Mouse (Mus musculus): Measurements from ENCODE around the gene Sirt6. TPM values are rescaled to one million over a fixed set of nuclear protein-coding genes. Genes with fewer than 3 reads are reported as not detected.

The Sirt6 gene
- polyA plus RNA-seq, 2 experiments from 2014 or later = 24.1 to 26.8 TPM

GRCm38 (mm10) chr10:81623441-81623840 is 4.2 kb downstream of the Sirt6 start:
- ATAC-seq = no peak

GRCm38 (mm10) chr10:81620786-81621185 is 6.8 kb downstream of the Sirt6 start:
- no peak for ATAC-seq

- no peak for ATAC-seq
Observed at GRCm38 (mm10) chr10:81619976-81620375, 7.6 kb downstream of the Sirt6 start.

GRCm38 (mm10) chr10:81615486-81615885 is 12.1 kb downstream of the Sirt6 start:
- no peak for ATAC-seq

- no peak for ATAC-seq
Observed at GRCm38 (mm10) chr10:81612779-81613178, 14.8 kb downstream of the Sirt6 start.

- ATAC-seq = no peak
Observed at GRCm38 (mm10) chr10:81608308-81608707, 19.3 kb downstream of the Sirt6 start.

DNA sequence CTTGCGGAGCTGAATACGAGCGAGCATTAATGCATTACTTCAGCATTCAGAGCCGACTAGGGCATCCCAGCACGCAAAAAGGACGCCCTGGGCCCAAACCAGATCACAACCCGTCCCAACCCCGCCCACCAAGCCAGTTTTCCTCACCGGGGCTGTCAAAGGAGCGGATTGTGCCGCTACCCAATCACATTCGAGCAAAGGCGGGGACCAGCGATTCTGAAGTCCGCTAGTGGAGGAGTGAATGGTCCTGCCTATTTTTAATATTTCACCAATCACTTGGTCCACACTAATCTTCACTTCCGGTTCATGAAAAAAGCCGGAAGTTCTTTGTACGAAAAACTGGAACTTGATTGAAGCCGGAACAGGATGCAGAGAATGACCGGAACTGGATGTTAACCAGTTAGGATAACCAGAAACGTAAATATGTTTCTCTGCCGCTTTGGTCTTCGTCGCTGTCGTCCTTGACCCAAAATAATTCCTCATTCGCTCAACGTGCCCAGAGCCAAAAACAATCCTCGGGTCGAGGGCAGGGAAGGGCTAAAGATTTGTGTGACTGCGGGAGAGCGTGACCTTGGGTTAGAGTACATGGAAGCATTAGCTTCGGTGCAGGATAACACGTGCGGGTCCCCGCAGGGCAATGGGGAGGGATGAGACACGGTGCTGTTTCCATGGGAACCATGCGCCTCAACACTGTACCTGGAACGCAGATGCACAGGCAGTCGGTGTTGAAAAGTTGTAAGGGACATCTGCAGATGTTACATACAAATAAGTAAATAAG is 21.4 kb downstream of the Sirt6 start, which contains the start of gene BC025920:
TSS of gene BC025920 (plus strand) at position 297 of the 778 bp plus-strand sequence.
- ATAC-seq = peak; percentile 84

DNA sequence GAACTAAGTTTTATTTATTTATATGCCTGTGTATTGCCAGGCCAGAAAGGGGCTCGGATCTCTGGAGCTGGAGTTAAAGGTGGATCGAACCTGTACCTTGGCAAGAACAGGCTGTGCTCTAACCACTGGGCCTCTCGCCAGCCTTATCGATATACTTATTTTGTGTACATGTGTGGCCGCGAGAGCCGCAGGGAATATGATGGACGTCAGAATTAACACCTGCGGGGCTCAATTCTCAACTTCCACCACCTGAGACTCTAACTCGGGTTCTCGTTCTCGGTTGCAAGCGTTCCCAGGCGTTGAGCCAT is 22.0 kb downstream of the Sirt6 start:
- no peak for ATAC-seq

DNA sequence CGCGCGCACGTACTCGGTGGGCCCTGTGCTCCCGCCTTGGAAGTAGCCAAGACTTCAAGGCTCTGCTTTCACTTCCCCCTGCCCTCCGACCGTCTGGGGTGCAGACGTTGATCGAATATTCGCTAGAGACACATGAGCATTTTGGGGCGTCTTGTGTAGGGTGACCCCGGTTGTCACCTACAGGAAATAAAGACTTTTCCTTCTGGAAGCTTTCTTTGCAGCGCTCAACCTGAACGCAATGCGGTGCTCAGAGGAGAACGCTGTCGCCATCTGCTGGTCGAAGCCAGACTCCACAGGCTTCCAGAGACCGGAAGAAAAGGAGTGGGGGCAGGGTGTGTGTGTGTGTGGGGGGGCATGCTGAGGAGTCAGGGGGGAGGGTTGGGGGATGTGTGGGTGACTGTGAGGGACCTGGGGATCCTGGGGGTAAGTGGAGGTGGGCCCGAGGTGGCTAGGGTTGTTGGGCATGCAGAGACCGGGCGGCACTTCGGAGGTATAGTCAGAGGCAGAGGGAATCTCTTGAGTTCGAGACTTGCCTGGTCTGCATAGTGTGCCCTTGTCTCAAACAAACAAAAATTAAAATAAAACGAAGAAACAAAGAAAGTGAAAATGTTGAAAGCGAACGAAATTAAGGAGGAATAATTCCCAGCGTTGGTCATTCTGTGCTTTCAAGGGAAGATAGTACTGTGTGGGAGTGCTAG is 22.5 kb downstream of the Sirt6 start:
- ATAC-seq = peak; percentile 53

- no peak for ATAC-seq
Observed at GRCm38 (mm10) chr10:81604019-81604967, 23.3 kb downstream of the Sirt6 start.

DNA sequence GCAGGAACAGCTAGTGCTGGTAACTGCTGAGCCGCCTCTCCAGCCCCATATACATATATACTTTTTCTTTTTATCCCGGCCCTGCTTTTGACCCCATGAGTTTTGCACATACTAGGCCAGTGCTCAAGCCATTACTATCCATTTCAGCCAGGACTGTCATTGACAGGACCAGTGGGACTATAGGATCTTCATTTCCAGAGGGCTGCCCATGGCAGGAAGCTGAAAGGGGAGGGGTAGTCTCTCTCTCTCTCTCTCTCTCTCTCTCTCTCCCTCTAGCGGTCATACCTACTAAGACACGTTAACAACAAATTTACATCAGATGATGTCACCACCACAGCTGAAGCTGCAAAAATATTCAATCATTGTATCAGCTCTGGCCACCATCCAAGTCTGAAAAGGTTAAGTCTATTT is 24.9 kb downstream of the Sirt6 start:
- ATAC-seq = peak; percentile 61

- no peak for ATAC-seq
Observed at GRCm38 (mm10) chr10:81601396-81601905, 26.1 kb downstream of the Sirt6 start.

DNA sequence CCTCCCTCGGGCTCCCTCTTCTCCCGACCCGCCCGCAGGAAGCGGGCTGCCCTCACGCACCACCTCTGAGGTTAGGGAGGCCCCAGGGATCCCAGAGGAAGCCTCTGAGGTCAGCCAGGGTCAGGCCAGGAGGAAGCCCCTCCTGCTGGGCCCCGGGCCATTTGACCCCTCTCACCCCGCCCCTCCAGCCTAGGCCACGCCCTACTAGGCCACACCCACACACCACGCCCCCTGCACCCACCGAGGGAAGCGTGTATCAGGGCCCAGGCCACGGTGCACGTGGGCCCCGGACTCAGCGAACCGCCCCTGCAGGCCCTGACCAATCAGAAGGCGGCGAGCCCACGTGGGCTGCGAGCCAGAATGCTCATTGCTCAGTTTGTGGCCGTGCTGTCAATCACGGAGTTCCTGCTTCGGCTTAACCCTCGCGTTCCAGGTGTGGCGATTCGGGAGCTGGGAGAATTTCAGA is 26.8 kb downstream of the Sirt6 start, which contains the start of gene Tle6:
TSS of gene Tle6 (minus strand) at position 336 of the 466 bp plus-strand sequence.
- peak; percentile 56 for ATAC-seq

- no peak for ATAC-seq
Observed at GRCm38 (mm10) chr10:81600096-81600495, 27.5 kb downstream of the Sirt6 start.

DNA sequence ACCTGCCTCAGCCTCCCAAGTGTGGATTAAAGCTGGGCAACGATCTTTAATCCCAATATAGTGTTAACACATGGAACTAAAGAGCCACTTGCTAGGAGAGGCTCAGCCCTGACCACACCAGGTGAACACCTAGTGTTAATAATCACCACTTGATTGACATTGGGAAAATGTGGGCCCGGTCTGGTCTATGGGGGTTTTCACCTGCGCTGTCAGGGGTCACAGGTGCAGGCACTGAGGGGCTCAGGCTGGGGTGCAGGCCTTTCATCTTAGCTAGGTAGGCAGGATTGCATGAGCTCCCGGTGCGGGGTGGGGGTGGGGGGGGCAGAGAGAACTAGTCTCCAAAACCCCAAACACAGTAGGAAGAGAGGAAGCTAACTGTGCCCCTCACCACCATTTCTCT is 28.0 kb downstream of the Sirt6 start:
- ATAC-seq = no peak

GRCm38 (mm10) chr10:81598871-81599270 is 28.7 kb downstream of the Sirt6 start:
- ATAC-seq = no peak

GRCm38 (mm10) chr10:81598342-81598741 is 29.3 kb downstream of the Sirt6 start:
- ATAC-seq = no peak

DNA sequence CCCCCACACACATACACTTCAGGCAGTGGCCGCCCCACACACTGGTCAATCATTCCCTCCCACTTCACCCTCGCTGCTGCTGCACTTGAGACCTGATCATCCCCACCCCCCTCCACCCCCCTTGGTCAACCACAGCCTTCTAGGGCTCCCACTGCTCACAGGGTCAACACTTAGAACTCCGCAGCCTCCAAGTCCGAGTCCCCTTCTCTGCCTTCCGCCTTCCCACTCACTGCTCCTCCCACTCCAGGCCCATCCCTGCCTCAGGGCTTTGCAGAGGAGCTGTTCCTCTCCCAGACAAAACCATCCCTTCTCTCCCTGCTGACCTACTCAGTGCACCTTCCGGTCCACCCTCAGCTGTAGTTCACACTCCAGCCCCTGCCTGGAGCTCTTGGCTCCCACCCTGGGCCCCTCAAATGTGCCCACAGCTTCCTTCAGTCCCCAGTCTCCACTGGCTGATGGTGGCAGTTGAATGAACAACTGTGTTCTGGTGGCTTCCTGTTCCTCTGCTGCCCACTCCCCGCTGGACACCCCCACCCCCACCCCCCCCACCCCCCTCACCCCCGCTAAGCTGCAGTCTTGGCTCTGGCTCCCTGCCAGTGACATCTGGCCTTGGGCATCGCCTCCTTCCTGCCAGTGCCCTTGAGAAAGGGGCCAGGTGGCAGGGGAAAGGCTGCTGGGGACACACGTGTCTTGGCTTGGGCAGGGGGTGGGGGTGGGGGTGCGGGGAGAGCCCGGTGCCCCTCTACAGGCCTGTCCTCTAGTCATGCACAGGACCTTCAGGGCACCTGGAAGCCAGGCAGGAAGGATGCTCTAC is 30.3 kb downstream of the Sirt6 start:
- no peak for ATAC-seq

DNA sequence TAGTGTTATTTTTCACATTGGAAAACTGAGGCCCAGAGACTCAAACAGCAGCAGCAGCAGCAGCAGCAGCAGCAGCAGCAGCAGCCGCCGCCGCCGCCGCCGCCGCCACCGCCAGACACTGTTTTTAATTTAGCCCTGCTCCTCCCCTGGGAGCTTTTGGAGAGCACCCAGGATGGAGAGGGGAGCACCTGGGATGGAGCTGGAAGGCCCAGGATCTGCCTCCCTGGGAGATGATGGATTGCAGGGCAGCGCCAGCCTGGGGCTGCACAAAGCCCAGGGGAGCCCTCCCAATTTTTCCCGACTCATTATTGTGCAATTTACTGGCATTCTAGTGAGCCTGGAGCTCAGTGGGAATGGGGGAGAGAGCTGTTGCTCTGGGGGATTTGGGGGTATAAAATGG is 31.0 kb downstream of the Sirt6 start:
- ATAC-seq = no peak

DNA sequence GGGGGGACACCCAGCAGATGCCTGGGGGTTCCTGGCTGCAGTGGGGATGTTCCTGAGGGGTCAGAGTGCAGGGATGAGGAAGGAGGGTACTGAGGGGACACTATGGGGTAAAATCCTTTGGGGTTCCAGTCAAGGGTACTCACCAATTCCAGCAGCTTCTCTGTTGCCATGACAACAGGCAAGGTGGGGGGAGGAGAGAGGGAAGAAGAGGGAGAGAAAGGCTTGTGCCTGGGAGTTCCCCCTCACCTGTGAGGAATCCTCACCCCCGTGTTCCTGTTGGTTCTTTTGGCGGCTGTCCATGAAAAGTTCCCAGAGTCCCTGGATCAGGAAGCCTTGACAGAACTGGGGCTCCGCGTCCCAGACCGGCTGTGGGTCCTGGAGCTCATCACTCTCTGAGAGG is 32.0 kb downstream of the Sirt6 start:
- ATAC-seq = no peak

DNA sequence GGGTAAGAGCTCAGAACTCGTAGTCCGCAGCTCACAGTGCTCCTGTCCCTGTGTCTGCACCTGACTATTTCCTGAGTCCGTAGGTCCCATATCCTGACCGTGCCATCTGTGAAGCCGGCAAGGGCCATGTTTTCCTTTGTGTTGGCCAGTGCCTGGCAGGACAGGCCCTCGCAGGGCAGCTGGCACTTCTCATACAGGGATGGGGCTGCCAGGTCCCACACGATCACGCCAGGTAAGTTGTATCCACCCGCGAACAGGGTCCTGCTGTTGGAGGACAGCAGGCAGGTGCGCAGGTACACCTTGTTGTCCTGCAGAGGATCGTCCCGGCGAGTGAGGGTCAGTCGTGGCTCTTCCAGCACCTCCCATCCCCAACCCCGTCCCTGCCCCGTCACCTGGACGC is 33.7 kb downstream of the Sirt6 start:
- no peak for ATAC-seq

- no peak for ATAC-seq
Observed at GRCm38 (mm10) chr10:81593223-81593622, 34.4 kb downstream of the Sirt6 start.
